Comparison of ENCODE assay signal across 12 mouse cellular contexts in genomic region chr11:95004136-95004936, GRCm38 (mm10). TPM values are rescaled to one million over a fixed set of nuclear protein-coding genes. Genes with fewer than 3 reads are reported as not detected.
DNase-seq lines count a peak whose midpoint lies in the region; ATAC-seq and TF ChIP-seq lines count a peak whose summit lies in the region.
"Had no signal": no experiment of that assay in that cellular context is flagged by ENCODE, and none has a peak within 500 bp of the region (broad histone marks: within the 10 kb centered on the region; RNA-seq: fewer than 3 reads in every experiment).

No protein-coding gene starts in this region.

- no peak overlapping the region for H3ac ChIP-seq in myocyte (ENCODE audit: control insufficient read depth, insufficient read length)

- 0 out of 2 replicates have a peak overlapping the region, but pooled peaks have one; percentile 13 for H3K27ac ChIP-seq in midbrain, embryonic 10.5 days (replicated peaks)
- H3K27ac ChIP-seq in midbrain, embryonic 11.5 days (ENCODE audit: low read depth, low read length), result no peak overlapping the region
- peak overlapping the region; percentile 43 for H3K27ac ChIP-seq in heart, postnatal 0 days (ENCODE audit: low read depth)

- H3K4me1 ChIP-seq in midbrain, embryonic 10.5 days, result peaks cover 64% of the 10 kb centered on the region
- H3K4me1 ChIP-seq in midbrain, embryonic 11.5 days (ENCODE audit: control insufficient read depth, insufficient read depth, low read length), result peaks cover 30% of the 10 kb centered on the region
- peaks cover 28% of the 10 kb centered on the region for H3K4me1 ChIP-seq in heart, postnatal 0 days (ENCODE audit: control insufficient read depth, insufficient read depth)
- peaks cover 17% of the 10 kb centered on the region for H3K4me1 ChIP-seq in lung, adult 2 months (ENCODE audit: control insufficient read depth, insufficient read depth, low read length)

- WGBS in midbrain, embryonic 10.5 days, result 84% methylated on average over 12 of the region's 12 CpGs
- 88% methylated on average over 12 of the region's 12 CpGs for WGBS in midbrain, embryonic 11.5 days
- WGBS in heart, postnatal 0 days, result 75% methylated on average over 12 of the region's 12 CpGs
- WGBS in lung, adult 2 months, result 86% methylated on average over 12 of the region's 12 CpGs

- no peak for TF ChIP-seq EP300 in heart, postnatal 0 days (IDR thresholded peaks at IDR 0.05; ENCODE audit: low read depth)

- no peak for TF ChIP-seq POLR2A in myocyte (IDR thresholded peaks at IDR 0.05; ENCODE audit: insufficient read length, low read depth)
- no peak for TF ChIP-seq POLR2A in lung, adult 2 months (IDR thresholded peaks at IDR 0.05; ENCODE audit: borderline replicate concordance, extremely low read depth, low read depth, low read length)

- H3K4me3 ChIP-seq in midbrain, embryonic 10.5 days, result peak overlapping the region; percentile 4; the same call in 1 of the 2 replicates
- no peak overlapping the region for H3K4me3 ChIP-seq in midbrain, embryonic 11.5 days (ENCODE audit: low read depth, low read length)
- H3K4me3 ChIP-seq in heart, postnatal 0 days (ENCODE audit: low read depth, low read length), result no peak overlapping the region
- H3K4me3 ChIP-seq in myocyte, result no peak overlapping the region
- no peak overlapping the region for H3K4me3 ChIP-seq in lung, adult 2 months (replicated peaks; ENCODE audit: extremely low read depth, low read depth, low read length)

- no peak overlapping the region for H3K9ac ChIP-seq in midbrain, embryonic 11.5 days (ENCODE audit: low read length)
- H3K9ac ChIP-seq in heart, postnatal 0 days (replicated peaks; ENCODE audit: low read depth, low read length), result no peak overlapping the region

- H3K4me2 ChIP-seq in midbrain, embryonic 11.5 days, result no peak overlapping the region
- no peak overlapping the region for H3K4me2 ChIP-seq in heart, postnatal 0 days (ENCODE audit: low read depth, low read length)
- H3K4me2 ChIP-seq in myocyte (ENCODE audit: low read depth), result peak overlapping the region; percentile 61

- no peaks in the 10 kb centered on the region for H3K79me2 ChIP-seq in myocyte (ENCODE audit: control insufficient read depth, insufficient read depth)

- H3K36me3 ChIP-seq in midbrain, embryonic 10.5 days, result peaks cover 66% of the 10 kb centered on the region
- peaks cover 23% of the 10 kb centered on the region for H3K36me3 ChIP-seq in midbrain, embryonic 11.5 days (ENCODE audit: control insufficient read depth, insufficient read depth, low read length)
- H3K36me3 ChIP-seq in heart, postnatal 0 days (replicated peaks; ENCODE audit: control insufficient read depth, insufficient read depth, low read length), result peaks cover 45% of the 10 kb centered on the region
- H3K36me3 ChIP-seq in myocyte (ENCODE audit: control insufficient read depth, insufficient read depth), result no peaks in the 10 kb centered on the region

- no peaks in the 10 kb centered on the region for H3K9me3 ChIP-seq in midbrain, embryonic 10.5 days (replicated peaks)
- H3K9me3 ChIP-seq in midbrain, embryonic 11.5 days (ENCODE audit: control insufficient read depth, low read length), result no peaks in the 10 kb centered on the region
- no peaks in the 10 kb centered on the region for H3K9me3 ChIP-seq in heart, postnatal 0 days (replicated peaks; ENCODE audit: control insufficient read depth, low read length)

- peak; percentile 70 for DNase-seq in cerebellum, adult 9-11 months
- no peak for DNase-seq in cerebellum, postnatal 25 days
- DNase-seq in midbrain, embryonic 10.5 days (ENCODE audit: low spot score), result no peak
- no peak for DNase-seq in midbrain, embryonic 11.5 days (ENCODE audit: low spot score, missing footprints)
- no peak for DNase-seq in heart, postnatal 0 days (ENCODE audit: low spot score)
- no peak for DNase-seq in lung, adult 2 months
- no peak for DNase-seq in cerebellum, adult 11-12 months
- DNase-seq: kidney, adult 9 months had no signal

- ATAC-seq in midbrain, embryonic 11.5 days (ENCODE audit: low FRiP score), result no peak
- no peak for ATAC-seq in heart, postnatal 0 days (ENCODE audit: insufficient read depth, low read depth)

- TF ChIP-seq CTCF in heart, postnatal 0 days (IDR thresholded peaks at IDR 0.05; ENCODE audit: low read depth), result no peak
- TF ChIP-seq CTCF in lung, adult 2 months (IDR thresholded peaks at IDR 0.05; ENCODE audit: insufficient read depth, low read length), result no peak

- H3K27me3 ChIP-seq in midbrain, embryonic 10.5 days (ENCODE audit: low read depth, poor library complexity, severe bottlenecking), result no peaks in the 10 kb centered on the region
- H3K27me3 ChIP-seq in midbrain, embryonic 11.5 days (ENCODE audit: control insufficient read depth, insufficient read depth, low read length), result no peaks in the 10 kb centered on the region
- H3K27me3 ChIP-seq in heart, postnatal 0 days (ENCODE audit: control insufficient read depth, insufficient read depth, low read length), result no peaks in the 10 kb centered on the region
- H3K27me3 ChIP-seq in myocyte (ENCODE audit: control insufficient read depth, insufficient read depth, insufficient read length), result no peaks in the 10 kb centered on the region

TF ChIP-seq in myocyte, 11 proteins besides CTCF, POLR2A, EP300 and RAD21:
- no peak for TF ChIP-seq TCF3 (IDR thresholded peaks at IDR 0.05; ENCODE audit: insufficient read length, low read depth)
- no peak for TF ChIP-seq POLR2AphosphoS2 (IDR thresholded peaks at IDR 0.05; ENCODE audit: insufficient read length, low read depth)
- TF ChIP-seq SRF (IDR thresholded peaks at IDR 0.05; ENCODE audit: control insufficient read depth, insufficient read length, low read depth), result no peak
- TF ChIP-seq E2F4 (IDR thresholded peaks at IDR 0.05; ENCODE audit: insufficient read depth), result no peak
- no peak for TF ChIP-seq USF1 (IDR thresholded peaks at IDR 0.05; ENCODE audit: low read depth)
- TF ChIP-seq MYOG (IDR thresholded peaks at IDR 0.05; ENCODE audit: control insufficient read depth in 1 of 3, insufficient read depth in 1 of 3, insufficient read length in 2 of 3, low read depth in 2 of 3), result no peak
- no peak for TF ChIP-seq MAX (IDR thresholded peaks at IDR 0.05; ENCODE audit: low read depth)

RNA-seq across cellular contexts. Expression of gene Samd14, which starts 5.3 kb away (rescaled TPM):
- polyA plus RNA-seq in midbrain, embryonic 10.5 days (2016; fragmentation: Nextera tagmentation; extraction: Ambion mirVana), result 40.8 and 58.6 TPM in 2 replicates
- polyA plus RNA-seq in midbrain, embryonic 11.5 days (2014; fragmentation: Nextera tagmentation; extraction: Ambion mirVana), result 47.3 and 47.8 TPM in 2 replicates
- total RNA-seq in heart, postnatal 0 days (2014; rRNA removed; ENCODE audit: low replicate concordance), result 6.2 and 9.5 TPM in 2 replicates
- 4.6 and 4.8 TPM in 2 replicates for polyA plus RNA-seq in heart, postnatal 0 days (2015; fragmentation: Nextera tagmentation; extraction: Ambion mirVana)
- 14.4 TPM for polyA plus RNA-seq in myocyte (2012; fragmentation: generic; extraction: Trizol)
- polyA plus RNA-seq in lung, adult 2 months (2012; rRNA removed), result 5.9 and 7.0 TPM in 2 replicates

RNA-seq across cellular contexts. Expression of gene Ppp1r9b, which starts 13.5 kb away (rescaled TPM):
- 8.6 and 9.0 TPM in 2 replicates for polyA plus RNA-seq in midbrain, embryonic 10.5 days (2016; fragmentation: Nextera tagmentation; extraction: Ambion mirVana)
- polyA plus RNA-seq in midbrain, embryonic 11.5 days (2014; fragmentation: Nextera tagmentation; extraction: Ambion mirVana), result 10.5 and 12.4 TPM in 2 replicates
- total RNA-seq in heart, postnatal 0 days (2014; rRNA removed; ENCODE audit: low replicate concordance), result 27.6 and 38.6 TPM in 2 replicates
- polyA plus RNA-seq in heart, postnatal 0 days (2015; fragmentation: Nextera tagmentation; extraction: Ambion mirVana), result 4.5 and 4.7 TPM in 2 replicates
- 42.4 TPM for polyA plus RNA-seq in myocyte (2012; fragmentation: generic; extraction: Trizol)
- polyA plus RNA-seq in lung, adult 2 months (2012; rRNA removed), result 58.7 and 67.7 TPM in 2 replicates

RNA-seq across cellular contexts. Expression of gene Sgca, which starts 28.2 kb away (rescaled TPM):
- polyA plus RNA-seq in midbrain, embryonic 10.5 days (2016; fragmentation: Nextera tagmentation; extraction: Ambion mirVana), result 0.20 TPM in 1 of 2 replicates, not detected in the other
- polyA plus RNA-seq in midbrain, embryonic 11.5 days (2014; fragmentation: Nextera tagmentation; extraction: Ambion mirVana), result not detected in 2 replicates
- 47.5 and 313 TPM in 2 replicates for total RNA-seq in heart, postnatal 0 days (2014; rRNA removed; ENCODE audit: low replicate concordance)
- polyA plus RNA-seq in heart, postnatal 0 days (2015; fragmentation: Nextera tagmentation; extraction: Ambion mirVana), result 62.2 and 62.4 TPM in 2 replicates
- 303 TPM for polyA plus RNA-seq in myocyte (2012; fragmentation: generic; extraction: Trizol)
- polyA plus RNA-seq in lung, adult 2 months (2012; rRNA removed), result 19.9 and 54.4 TPM in 2 replicates
- polyA plus RNA-seq: liver, adult 2 months had no signal

RNA-seq across cellular contexts. Expression of gene Pdk2, which starts 36.8 kb away (rescaled TPM):
- 9.7 and 15.3 TPM in 2 replicates for polyA plus RNA-seq in midbrain, embryonic 10.5 days (2016; fragmentation: Nextera tagmentation; extraction: Ambion mirVana)
- 12.6 and 13.3 TPM in 2 replicates for polyA plus RNA-seq in midbrain, embryonic 11.5 days (2014; fragmentation: Nextera tagmentation; extraction: Ambion mirVana)
- 121 and 168 TPM in 2 replicates for total RNA-seq in heart, postnatal 0 days (2014; rRNA removed; ENCODE audit: low replicate concordance)
- polyA plus RNA-seq in heart, postnatal 0 days (2015; fragmentation: Nextera tagmentation; extraction: Ambion mirVana), result 179 and 186 TPM in 2 replicates
- 33.3 TPM for polyA plus RNA-seq in myocyte (2012; fragmentation: generic; extraction: Trizol)
- polyA plus RNA-seq in lung, adult 2 months (2012; rRNA removed), result 53.0 and 67.3 TPM in 2 replicates

RNA-seq across cellular contexts. Expression of gene Hils1, which starts 36.9 kb away (rescaled TPM):
- not detected in 2 replicates for polyA plus RNA-seq in midbrain, embryonic 10.5 days (2016; fragmentation: Nextera tagmentation; extraction: Ambion mirVana)
- not detected in 2 replicates for polyA plus RNA-seq in midbrain, embryonic 11.5 days (2014; fragmentation: Nextera tagmentation; extraction: Ambion mirVana)
- not detected in 2 replicates for total RNA-seq in heart, postnatal 0 days (2014; rRNA removed; ENCODE audit: low replicate concordance)
- polyA plus RNA-seq in heart, postnatal 0 days (2015; fragmentation: Nextera tagmentation; extraction: Ambion mirVana), result 0.27 TPM in 1 of 2 replicates, not detected in the other
- 0.37 TPM for polyA plus RNA-seq in myocyte (2012; fragmentation: generic; extraction: Trizol)
- not detected in 2 replicates for polyA plus RNA-seq in lung, adult 2 months (2012; rRNA removed)
- total RNA-seq: adrenal gland, adult 18-20 months; liver, adult 2 months had no signal
- polyA plus RNA-seq: frontal cortex, adult 2 months; liver, adult 2 months had no signal

Comparison
In these comparisons a context has a peak if more than half of its experiments do, and no peak if none do; other contexts are left out.
1. RNA of gene Sgca, which starts 28.2 kb away (polyA plus RNA-seq): 303 TPM in myocyte (single experiment), 62.2 to 62.4 TPM in heart, postnatal 0 days and 19.9 to 54.4 TPM in lung, adult 2 months; 0.20 TPM in midbrain, embryonic 10.5 days and not detected in midbrain, embryonic 11.5 days; every median in the first group is over 10 times any median in the second.